Mouse (Mus musculus) myocyte (in vitro differentiated cells): ENCODE measurements around the gene Hils1. TPM values are rescaled to one million over a fixed set of nuclear protein-coding genes. Genes with fewer than 3 reads are reported as not detected.

ENCODE experiments used
- H3K27me3 ChIP-seq: one replicate; pipeline ENCODE4 v1.6.1; 2011; ENCODE audit not compliant: control insufficient read depth, insufficient read depth, insufficient read length
- H3K36me3 ChIP-seq: one replicate; pipeline ENCODE4 v1.6.1; 2011; ENCODE audit not compliant: control insufficient read depth, insufficient read depth
- H3K4me2 ChIP-seq: one replicate; pipeline ENCODE4 v1.6.1; 2011; ENCODE audit warnings: low read depth, control low read depth
- H3K4me3 ChIP-seq: one replicate; pipeline ENCODE4 v1.5.1; 2011; ENCODE audit warnings: mild to moderate bottlenecking, control low read depth, moderate library complexity
- H3K79me2 ChIP-seq: one replicate; pipeline ENCODE4 v1.6.1; 2011; ENCODE audit not compliant: control insufficient read depth, insufficient read depth
- H3ac ChIP-seq: one replicate; pipeline ENCODE4 v1.6.1; 2011; ENCODE audit not compliant: control insufficient read depth, insufficient read length
- CEBPB ChIP-seq: IDR thresholded peaks from 2 replicates; pipeline ENCODE4 v1.6.1; 2011; ENCODE audit warnings: mild to moderate bottlenecking, moderate library complexity; ENCODE audit not compliant: poor library complexity, insufficient read depth, severe bottlenecking
- E2F4 ChIP-seq: IDR thresholded peaks from one replicate; pipeline ENCODE4 v1.6.1; 2011; ENCODE audit warnings: mild to moderate bottlenecking, control low read depth, moderate library complexity; ENCODE audit not compliant: insufficient read depth
- MAX ChIP-seq: IDR thresholded peaks from one replicate; pipeline ENCODE4 v1.6.1; 2011; ENCODE audit warnings: low read depth, mild to moderate bottlenecking, control low read depth
- MYOD1 ChIP-seq, 3 experiments: IDR thresholded peaks; one replicate each; pipeline ENCODE4 v1.6.1; 2011; ENCODE audit warnings: control low read depth in 2 of 3, low read depth in 2 of 3, mild to moderate bottlenecking in 2 of 3, moderate library complexity in 1 of 3; ENCODE audit not compliant: insufficient read length in 2 of 3, control insufficient read depth in 1 of 3
- MYOG ChIP-seq, 3 experiments: IDR thresholded peaks; one replicate each; pipeline ENCODE4 v1.6.1; 2011; ENCODE audit warnings: control low read depth in 2 of 3, low read depth in 2 of 3, mild to moderate bottlenecking in 2 of 3; ENCODE audit not compliant: insufficient read length in 2 of 3, control insufficient read depth in 1 of 3, insufficient read depth in 1 of 3
- POLR2A ChIP-seq: IDR thresholded peaks from one replicate; pipeline ENCODE4 v1.6.1; 2011; ENCODE audit warnings: low read depth, mild to moderate bottlenecking, control low read depth, moderate library complexity; ENCODE audit not compliant: insufficient read length
- POLR2AphosphoS2 ChIP-seq: IDR thresholded peaks from one replicate; pipeline ENCODE4 v1.6.1; 2011; ENCODE audit warnings: low read depth, control low read depth; ENCODE audit not compliant: insufficient read length
- REST ChIP-seq: IDR thresholded peaks from one replicate; pipeline ENCODE4 v1.6.1; 2011; ENCODE audit warnings: mild to moderate bottlenecking, control low read depth, moderate library complexity; ENCODE audit not compliant: insufficient read depth, insufficient read length
- SRF ChIP-seq: IDR thresholded peaks from one replicate; pipeline ENCODE4 v1.6.1; 2011; ENCODE audit warnings: low read depth; ENCODE audit not compliant: control insufficient read depth, insufficient read length
- TCF12 ChIP-seq: IDR thresholded peaks from one replicate; pipeline ENCODE4 v1.6.1; 2011; ENCODE audit warnings: mild to moderate bottlenecking, control low read depth; ENCODE audit not compliant: poor library complexity, insufficient read depth, severe bottlenecking
- TCF3 ChIP-seq: IDR thresholded peaks from one replicate; pipeline ENCODE4 v1.6.1; 2011; ENCODE audit warnings: low read depth, control low read depth; ENCODE audit not compliant: insufficient read length
- USF1 ChIP-seq: IDR thresholded peaks from one replicate; pipeline ENCODE4 v1.6.1; 2011; ENCODE audit warnings: low read depth, mild to moderate bottlenecking, control low read depth, moderate library complexity
- polyA plus RNA-seq: library from polyadenylated mRNA; unstranded; fragments of >200 nt; fragmentation: generic; extraction: Trizol; gene quantifications from one replicate; pipeline ENCODE4 v1.2.1, GENCODE M21; 2012; ENCODE audit warnings: missing spikeins

The Hils1 gene
- polyA plus RNA-seq, 1 experiment, result 0.37 TPM

- TF ChIP-seq REST, result no peak
- peak; percentile 88 for TF ChIP-seq POLR2A
- peak; percentile 94 for TF ChIP-seq POLR2AphosphoS2
These were observed 31.3 kb upstream of the Hils1 start, which contains the start of gene Col1a1 for GRCm38 (mm10) chr11:94936045-94936444. Gene Col1a1 (plus strand): TSS chr11:94936224.

GRCm38 (mm10) chr11:94936851-94937295 is 30.5 kb upstream of the Hils1 start:
- Histone ChIP-seq H3ac (no peak overlapping the region), H3K36me3 (no peaks in the 10 kb centered on the region), H3K4me2 (peak overlapping the region; percentile 95), H3K27me3 (no peaks in the 10 kb centered on the region), H3K4me3 (peak overlapping the region; percentile 37), H3K79me2 (peaks cover 8% of the 10 kb centered on the region)
- TF ChIP-seq SRF (peak; percentile 21), E2F4 (no peak), MYOD1 (IDR thresholded peaks at IDR 0.05; ENCODE audit: control insufficient read depth in 1 of 3, insufficient read length in 2 of 3, low read depth in 2 of 3) (no peak), POLR2A (peak; percentile 33)

More at GRCm38 (mm10) chr11:94936045-94936444, 31.3 kb upstream of the Hils1 start, which contains the start of gene Col1a1:
- peak within 1 kb of the TSS; percentile 95 for H3K4me2 ChIP-seq
- H3K27me3 ChIP-seq, result no peaks in the 10 kb centered on the region
- H3K4me3 ChIP-seq, result peak within 1 kb of the TSS; percentile 37
- no peaks in the 10 kb centered on the region for H3K36me3 ChIP-seq
- H3ac ChIP-seq, result no peak within 1 kb of the TSS
- peaks cover 8% of the 10 kb centered on the region for H3K79me2 ChIP-seq

GRCm38 (mm10) chr11:94937335-94937781 is 30.0 kb upstream of the Hils1 start:
- peaks cover 8% of the 10 kb centered on the region for H3K79me2 ChIP-seq
- no peaks in the 10 kb centered on the region for H3K27me3 ChIP-seq
- H3K4me2 ChIP-seq, result peak overlapping the region; percentile 95
- no peak overlapping the region for H3ac ChIP-seq
- TF ChIP-seq MYOD1 (IDR thresholded peaks at IDR 0.05; ENCODE audit: control insufficient read depth in 1 of 3, insufficient read length in 2 of 3, low read depth in 2 of 3) (no peak), POLR2A (no peak), MYOG (IDR thresholded peaks at IDR 0.05; ENCODE audit: control insufficient read depth in 1 of 3, insufficient read depth in 1 of 3, insufficient read length in 2 of 3, low read depth in 2 of 3) (no peak), POLR2AphosphoS2 (no peak), REST (no peak), USF1 (no peak), MAX (no peak), TCF12 (no peak)
- H3K36me3 ChIP-seq, result no peaks in the 10 kb centered on the region
- peak overlapping the region; percentile 37 for H3K4me3 ChIP-seq

GRCm38 (mm10) chr11:94937787-94938186 is 29.6 kb upstream of the Hils1 start:
- TF ChIP-seq POLR2A (peak; percentile 53), MYOG (IDR thresholded peaks at IDR 0.05; ENCODE audit: control insufficient read depth in 1 of 3, insufficient read depth in 1 of 3, insufficient read length in 2 of 3, low read depth in 2 of 3) (no peak), SRF (no peak), USF1 (no peak), MAX (no peak), TCF3 (no peak)
- H3K4me3 ChIP-seq, result peak overlapping the region; percentile 37
- H3K79me2 ChIP-seq, result peaks cover 8% of the 10 kb centered on the region
- H3ac ChIP-seq, result no peak overlapping the region
- H3K36me3 ChIP-seq, result no peaks in the 10 kb centered on the region
- H3K27me3 ChIP-seq, result no peaks in the 10 kb centered on the region
- peak overlapping the region; percentile 95 for H3K4me2 ChIP-seq

- Histone ChIP-seq H3K27me3 (no peaks in the 10 kb centered on the region), H3K4me3 (peak overlapping the region; percentile 37), H3ac (no peak overlapping the region), H3K4me2 (peak overlapping the region; percentile 95), H3K79me2 (peaks cover 8% of the 10 kb centered on the region), H3K36me3 (no peaks in the 10 kb centered on the region)
- TF ChIP-seq E2F4, result no peak
- no peak for TF ChIP-seq REST
- no peak for TF ChIP-seq SRF
- no peak for TF ChIP-seq POLR2AphosphoS2
- TF ChIP-seq MYOD1 (IDR thresholded peaks at IDR 0.05; ENCODE audit: control insufficient read depth in 1 of 3, insufficient read length in 2 of 3, low read depth in 2 of 3), result no peak
- TF ChIP-seq TCF3, result no peak
- no peak for TF ChIP-seq POLR2A
- no peak for TF ChIP-seq USF1
- no peak for TF ChIP-seq MAX
- TF ChIP-seq CEBPB, result no peak
- TF ChIP-seq TCF12, result no peak
- no peak for TF ChIP-seq MYOG (IDR thresholded peaks at IDR 0.05; ENCODE audit: control insufficient read depth in 1 of 3, insufficient read depth in 1 of 3, insufficient read length in 2 of 3, low read depth in 2 of 3)
These were observed 29.1 kb upstream of the Hils1 start for GRCm38 (mm10) chr11:94938296-94938695.
